Mouse (Mus musculus) spleen, adult 18-20 months (tissue): ENCODE results near the gene Smg6.
"Not testable (repeated sequence)": the region's sequence is repeated elsewhere in the genome, so short reads cannot be mapped to it uniquely, and the experiment has no call there.

Experiments used
- DNase-seq, 2 experiments: peaks; one replicate each; pipeline ENCODE4 v3.0.0; 2022; ENCODE audit warnings: mixed read lengths in 2 of 2

Gene Smg6

DNA sequence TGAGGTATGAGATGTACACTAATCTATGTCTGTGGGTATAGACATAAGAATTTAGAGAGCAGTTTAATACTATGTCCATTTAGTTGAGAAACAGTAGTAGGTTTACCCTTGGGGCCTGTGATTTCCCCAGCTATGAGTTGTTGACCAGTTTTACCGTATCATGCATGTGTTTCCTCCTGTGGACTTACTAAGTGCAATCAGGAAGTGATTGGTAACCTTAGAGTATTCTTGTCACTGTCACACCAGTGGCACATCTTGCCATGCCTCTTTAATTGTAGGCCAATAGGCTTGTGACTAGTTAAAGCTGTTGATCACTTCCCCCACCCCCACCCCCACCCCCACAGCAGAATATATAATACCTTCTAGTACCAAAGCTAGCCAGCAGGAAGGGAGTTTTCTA lies 70.9 kb downstream of the Smg6 start:
- DNase-seq, result no peak

GRCm38 (mm10) chr11:75000869-75001653 lies 75.4 kb downstream of the Smg6 start:
- no peak for DNase-seq

GRCm38 (mm10) chr11:75008270-75008669 lies 82.6 kb downstream of the Smg6 start:
- DNase-seq, result no peak

- DNase-seq, result not testable (repeated sequence)
Measured at GRCm38 (mm10) chr11:75009537-75009936, 83.9 kb downstream of the Smg6 start.

- DNase-seq, result peak; percentile 46 to 47
Measured at GRCm38 (mm10) chr11:75012997-75013694, 87.5 kb downstream of the Smg6 start.

GRCm38 (mm10) chr11:75013764-75014695 lies 88.4 kb downstream of the Smg6 start:
- DNase-seq, result no peak

- no peak for DNase-seq
Measured at GRCm38 (mm10) chr11:75014816-75015215, 89.2 kb downstream of the Smg6 start.

GRCm38 (mm10) chr11:75015453-75015871 lies 89.8 kb downstream of the Smg6 start:
- DNase-seq, result no peak

GRCm38 (mm10) chr11:75016309-75016860 lies 90.8 kb downstream of the Smg6 start:
- DNase-seq, result no peak

DNA sequence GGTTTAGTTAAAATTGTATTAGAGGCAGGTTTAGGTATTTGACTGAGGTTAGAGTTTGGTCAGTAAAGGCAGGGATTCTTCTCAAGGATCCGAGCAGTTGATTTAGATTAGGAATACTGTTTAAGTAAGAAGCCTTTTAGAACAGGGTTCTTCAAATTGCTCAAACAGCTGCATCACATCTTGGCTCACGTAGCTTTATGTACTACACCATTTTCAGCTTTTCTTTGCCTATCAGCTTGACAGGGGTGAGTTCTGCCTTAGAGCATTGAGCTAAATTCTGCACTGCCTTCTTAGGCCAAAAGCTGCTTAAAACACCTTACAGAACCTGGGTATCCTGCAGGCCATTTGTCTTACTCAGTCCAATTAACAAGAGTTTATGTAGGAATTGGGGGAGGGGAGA lies 92.2 kb downstream of the Smg6 start:
- DNase-seq, result no peak

DNA sequence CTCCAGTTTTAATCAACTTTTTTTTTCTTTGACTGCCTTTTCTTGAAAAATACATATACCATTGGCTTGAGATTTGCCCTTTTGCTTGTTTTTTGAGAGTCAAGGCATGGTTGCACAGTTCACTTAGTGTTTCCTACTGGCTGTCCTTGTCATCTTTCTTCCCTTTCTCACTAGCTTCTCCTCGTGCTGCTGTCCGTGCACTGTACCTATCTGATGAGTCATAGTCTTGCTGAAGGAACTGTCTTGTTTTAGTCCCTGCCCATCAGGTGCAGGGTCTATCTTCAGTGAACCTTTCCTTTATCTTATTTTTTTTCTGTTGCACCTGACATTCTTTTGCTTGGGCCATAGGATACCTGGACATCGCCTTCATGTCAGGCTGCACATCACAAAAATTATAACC lies 101.4 kb downstream of the Smg6 start:
- DNase-seq, result no peak

DNA sequence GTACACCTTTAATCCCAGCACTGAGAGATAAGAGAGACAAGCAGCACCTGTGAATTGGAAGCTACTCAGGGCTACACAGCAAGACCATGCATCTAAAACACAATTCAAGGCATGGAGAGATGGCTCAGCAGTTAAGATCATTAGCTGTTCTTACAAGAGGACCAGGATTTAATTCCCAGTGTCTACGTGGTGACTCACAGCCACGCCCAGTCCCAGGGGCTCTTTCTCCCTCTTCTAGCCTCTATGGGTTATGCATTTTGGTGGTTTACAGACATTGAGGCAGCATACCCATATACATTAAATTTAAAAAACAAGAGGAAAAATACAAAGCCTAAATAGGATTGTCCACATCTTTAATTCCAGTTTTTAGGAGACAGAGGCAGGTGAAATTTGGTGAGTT lies 102.0 kb downstream of the Smg6 start:
- no peak for DNase-seq

- DNase-seq, result no peak
Measured at GRCm38 (mm10) chr11:75031251-75031650, 105.6 kb downstream of the Smg6 start.

- DNase-seq, result no peak
Measured at GRCm38 (mm10) chr11:75032946-75033345, 107.3 kb downstream of the Smg6 start.

DNA sequence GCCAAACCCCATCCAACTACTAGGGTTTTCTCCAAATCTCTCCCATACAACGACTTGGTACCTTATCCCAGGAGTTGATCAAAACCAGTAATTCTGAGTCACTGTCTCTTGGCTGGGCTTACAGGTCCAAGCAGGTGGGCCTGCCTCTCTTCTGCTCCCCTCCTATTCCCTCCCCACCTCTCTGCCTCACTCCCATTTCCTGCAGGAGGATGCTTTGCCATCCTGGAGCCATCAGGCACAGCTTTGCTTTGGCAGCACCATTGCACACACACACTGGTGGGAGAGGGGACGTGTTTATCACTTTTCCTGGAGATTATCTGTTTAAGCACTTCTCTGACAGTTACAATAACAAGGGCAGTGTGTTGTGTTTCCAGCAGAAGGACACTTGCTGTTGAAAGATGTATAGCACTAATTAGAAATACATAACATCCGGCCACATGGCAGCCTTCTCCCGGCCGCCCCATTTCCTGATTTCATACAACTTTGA lies 108.0 kb downstream of the Smg6 start:
- DNase-seq, result no peak

- no peak for DNase-seq
Measured at GRCm38 (mm10) chr11:75034104-75034503, 108.5 kb downstream of the Smg6 start.

- DNase-seq, result no peak
Measured at GRCm38 (mm10) chr11:75044333-75044732, 118.7 kb downstream of the Smg6 start.

DNA sequence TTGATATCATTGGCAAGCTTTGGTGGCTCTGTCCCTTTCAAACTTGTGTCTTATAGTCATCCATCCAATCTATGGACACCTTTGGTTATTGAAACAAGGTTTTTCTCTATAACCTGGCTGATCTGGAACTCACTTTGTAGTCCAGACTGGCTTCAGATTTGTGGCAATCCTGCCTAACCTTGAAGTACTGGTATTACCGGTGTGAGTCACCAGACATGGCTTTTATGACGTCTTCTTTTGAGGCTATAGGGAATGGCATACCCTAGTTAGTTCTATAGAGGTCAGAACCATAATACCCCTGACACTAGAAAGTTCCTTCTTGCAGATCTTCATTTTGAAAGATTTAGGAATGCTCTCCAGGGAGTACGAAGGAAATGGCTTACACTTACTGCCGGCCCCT lies 120.2 kb downstream of the Smg6 start:
- DNase-seq, result no peak

- DNase-seq, result no peak
Measured at GRCm38 (mm10) chr11:75046638-75047037, 121.0 kb downstream of the Smg6 start.

DNA sequence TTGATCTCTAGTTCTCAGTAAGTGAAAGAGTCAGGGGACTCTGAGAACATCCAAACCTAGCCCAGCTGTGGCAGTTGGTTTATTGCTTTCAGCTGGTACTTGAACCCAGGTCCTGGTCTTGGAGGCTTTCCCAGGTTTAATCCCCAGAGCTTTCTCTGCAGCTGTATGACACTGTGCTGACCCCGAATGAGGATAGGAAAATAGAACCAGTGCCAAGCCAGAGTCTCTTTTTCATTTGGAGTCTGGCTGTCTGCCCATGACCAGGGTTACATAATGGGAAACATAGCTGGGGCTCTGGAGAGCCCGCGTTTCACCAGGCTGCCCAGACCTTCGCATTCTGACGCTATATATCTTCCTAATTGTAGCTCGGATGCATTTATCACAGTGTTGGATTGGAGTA lies 121.4 kb downstream of the Smg6 start:
- peak in 1 of 2 experiments; percentile 20 for DNase-seq

- no peak for DNase-seq
Measured at GRCm38 (mm10) chr11:75047736-75048407, 122.2 kb downstream of the Smg6 start.

GRCm38 (mm10) chr11:75049146-75049545 lies 123.5 kb downstream of the Smg6 start:
- no peak for DNase-seq
